Mouse (Mus musculus): Measurements from ENCODE around the gene Hist1h2bn.

DNA sequence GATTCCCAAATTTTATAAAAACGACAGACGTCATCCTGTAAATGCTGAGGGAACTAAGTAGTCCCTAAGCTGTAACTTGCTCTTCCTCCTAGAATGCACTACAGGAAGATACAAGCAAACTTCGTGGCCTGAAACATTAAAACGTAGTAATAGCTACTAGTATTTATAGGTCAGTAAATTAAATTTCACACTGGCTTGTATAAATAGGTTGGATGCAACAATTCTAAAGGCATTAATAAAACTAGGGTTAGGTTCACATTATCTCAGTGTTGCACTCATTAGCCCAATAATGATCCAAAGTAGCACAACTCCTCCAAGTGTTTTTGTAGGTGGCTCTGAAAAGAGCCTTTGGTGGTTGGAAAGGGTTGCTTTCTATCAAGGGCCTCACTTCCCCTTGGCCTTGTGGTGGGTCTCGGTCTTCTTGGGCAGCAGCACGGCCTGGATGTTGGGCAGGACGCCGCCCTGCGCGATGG lies 836 bp upstream of the Hist1h2bn start:
- TF ChIP-seq POLR2A (IDR thresholded peaks at IDR 0.05; ENCODE audit: control insufficient read depth, extremely low read depth, insufficient read depth, low read length, poor library complexity) (no peak), CTCF (IDR thresholded peaks at IDR 0.05; ENCODE audit: borderline replicate concordance, control insufficient read depth, extremely low read depth, insufficient read depth, low read length, poor library complexity) (no peak)

Measured in thymus, adult 2 months (tissue).